12 mouse cellular contexts compared by ENCODE assay signal in the genomic region with DNA sequence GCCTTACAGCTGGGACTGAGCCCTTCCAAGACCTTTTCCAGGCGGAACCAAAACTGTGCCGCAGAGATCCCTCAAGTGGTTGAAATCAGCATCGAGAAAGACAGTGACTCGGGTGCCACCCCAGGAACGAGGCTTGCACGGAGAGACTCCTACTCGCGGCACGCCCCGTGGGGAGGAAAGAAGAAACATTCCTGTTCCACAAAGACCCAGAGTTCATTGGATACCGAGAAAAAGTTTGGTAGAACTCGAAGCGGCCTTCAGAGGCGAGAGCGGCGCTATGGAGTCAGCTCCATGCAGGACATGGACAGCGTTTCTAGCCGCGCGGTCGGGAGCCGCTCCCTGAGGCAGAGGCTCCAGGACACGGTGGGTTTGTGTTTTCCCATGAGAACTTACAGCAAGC. TPM values are rescaled to one million over a fixed set of nuclear protein-coding genes. Genes with fewer than 3 reads are reported as not detected.
A peak's percentile ranks its signal among the peaks of the same experiment; 100 is the strongest.
DNase-seq lines count a peak whose midpoint lies in the region; ATAC-seq lines count a peak whose summit lies in the region.
"Had no signal": no experiment of that assay in that cellular context is flagged by ENCODE, and none has a peak within 500 bp of the region (broad histone marks: within the 10 kb centered on the region; RNA-seq: fewer than 3 reads in every experiment).

No protein-coding gene starts in this region.

- no peaks in the 10 kb centered on the region for H3K4me1 ChIP-seq in heart, embryonic 14.5 days (ENCODE audit: control insufficient read depth in 2 of 2, insufficient read depth in 2 of 2, low read length in 2 of 2)
- H3K4me1 ChIP-seq in neural tube, embryonic 15.5 days = 0 out of 2 replicates have a peak, but pooled peaks cover 5% of the 10 kb centered on the region
- H3K4me1 ChIP-seq: megakaryocyte, embryonic 14.5 days had no signal

- peak overlapping the region; percentile 42 for H3K4me2 ChIP-seq in heart, embryonic 14.5 days (ENCODE audit: low read length)
- no peak overlapping the region for H3K4me2 ChIP-seq in neural tube, embryonic 15.5 days

- no peak for ATAC-seq in heart, embryonic 14.5 days (ENCODE audit: insufficient number of reproducible peaks, insufficient read depth, low FRiP score, low read depth)
- no peak for ATAC-seq in neural tube, embryonic 15.5 days (ENCODE audit: low FRiP score)

- no peak overlapping the region for H3K4me3 ChIP-seq in heart, embryonic 14.5 days (ENCODE audit: control insufficient read depth in 1 of 2, insufficient read depth in 1 of 2, low read depth in 1 of 2, low read length in 2 of 2)
- H3K4me3 ChIP-seq in neural tube, embryonic 15.5 days (replicated peaks) = no peak overlapping the region
- H3K4me3 ChIP-seq: megakaryocyte, embryonic 14.5 days had no signal

- intact Hi-C loops in heart, postnatal 36 days (cut with DNase I) = no loop called here

- WGBS in heart, embryonic 14.5 days = 68% methylated on average over 23 of the region's 23 CpGs
- WGBS in neural tube, embryonic 15.5 days = 72% methylated on average over 23 of the region's 23 CpGs

- no peak overlapping the region for H3K27ac ChIP-seq in heart, embryonic 14.5 days (replicated peaks in 1 of 2; ENCODE audit: control insufficient read depth in 1 of 2, insufficient read depth in 1 of 2, low read depth in 2 of 2, low read length in 2 of 2)
- no peak overlapping the region for H3K27ac ChIP-seq in neural tube, embryonic 15.5 days (replicated peaks)

- peak; percentile 26 to 53 for DNase-seq in heart, adult 18-20 months
- no peak for DNase-seq in heart, postnatal 36 days
- peak; percentile 24 for DNase-seq in ovary, adult 18-20 months (ENCODE audit: low spot score)
- no peak for DNase-seq in ovary, postnatal 14 days (ENCODE audit: low spot score)
- peak; percentile 36 for DNase-seq in testis, postnatal 14 days (ENCODE audit: low spot score)
- no peak for DNase-seq in left cerebral cortex, adult 8-10 months (ENCODE audit: low spot score in 2 of 2)
- DNase-seq: cerebellum, adult 11-12 months; right cerebral cortex, adult 18-20 months had no signal

- no peaks in the 10 kb centered on the region for H3K9me3 ChIP-seq in heart, embryonic 14.5 days (ENCODE audit: control insufficient read depth, low read length)
- no peaks in the 10 kb centered on the region for H3K9me3 ChIP-seq in neural tube, embryonic 15.5 days (replicated peaks)
- H3K9me3 ChIP-seq: G1E; megakaryocyte, embryonic 14.5 days had no signal

- no peak overlapping the region for H3K9ac ChIP-seq in heart, embryonic 14.5 days (ENCODE audit: low read length)
- no peak overlapping the region for H3K9ac ChIP-seq in neural tube, embryonic 15.5 days (replicated peaks)

- H3K27me3 ChIP-seq in heart, embryonic 14.5 days (ENCODE audit: control insufficient read depth, insufficient read depth, low read length) = no peaks in the 10 kb centered on the region
- no peaks in the 10 kb centered on the region for H3K27me3 ChIP-seq in neural tube, embryonic 15.5 days (replicated peaks)
- H3K27me3 ChIP-seq: megakaryocyte, embryonic 14.5 days had no signal

- peaks cover 43% of the 10 kb centered on the region for H3K36me3 ChIP-seq in heart, embryonic 14.5 days (ENCODE audit: control insufficient read depth, insufficient read depth, low read length)
- H3K36me3 ChIP-seq in neural tube, embryonic 15.5 days = peaks cover 22% of the 10 kb centered on the region

RNA-seq across cellular contexts. Expression of a gene that starts 26.3 kb away (rescaled TPM):
- total RNA-seq in heart, adult 18-20 months (2021) = 10 to 100 TPM; 27.6 to 30.0 TPM
- 10 to 100 TPM; 25.6 to 29.4 TPM for total RNA-seq in heart, postnatal 36 days (2021)
- 14.4 and 15.6 TPM in 2 replicates for polyA plus RNA-seq in heart, embryonic 14.5 days (2014; fragmentation: Nextera tagmentation; extraction: Ambion mirVana)
- polyA plus RNA-seq in neural tube, embryonic 15.5 days (2015; fragmentation: Nextera tagmentation; extraction: Ambion mirVana) = 15.6 and 17.7 TPM in 2 replicates
- 100 to 1,000 TPM; 106 to 127 (median 111) TPM for total RNA-seq in left cerebral cortex, adult 8-10 months (2022)

Comparison
In these comparisons a context has a peak if more than half of its experiments do, and no peak if none do; other contexts are left out.
1. DNase-seq: peak in heart, adult 18-20 months (2 of 2), ovary, adult 18-20 months (single experiment) and testis, postnatal 14 days (single experiment); none in heart, postnatal 36 days (0 of 2), ovary, postnatal 14 days (single experiment) and left cerebral cortex, adult 8-10 months (0 of 2).